Mouse (Mus musculus) heart, adult 2 months (tissue): ENCODE data around the gene Serpinf2. TPM values are rescaled to one million over a fixed set of nuclear protein-coding genes. Genes with fewer than 3 reads are reported as not detected.

ENCODE experiments used
- DNase-seq, 2 experiments: peaks; one replicate each; pipeline ENCODE4 v3.0.0; 2021
- H3K27ac ChIP-seq: fragments of 200-600 bp; 2 replicates; pipeline ENCODE4 v1.8.1; 2022
- H3K27me3 ChIP-seq: fragments of 200-500 bp; 2 replicates; pipeline ENCODE4 v1.6.1; 2012; ENCODE audit warnings: mild to moderate bottlenecking, low read length, inconsistent platforms, mixed read lengths; ENCODE audit not compliant: control insufficient read depth, insufficient read depth
- H3K36me3 ChIP-seq: fragments of 200-500 bp; 2 replicates; pipeline ENCODE4 v1.6.1; 2012; ENCODE audit warnings: low read length, inconsistent platforms; ENCODE audit not compliant: control insufficient read depth, insufficient read depth
- H3K4me1 ChIP-seq: fragments of 200-500 bp; 2 replicates; pipeline ENCODE4 v1.6.1; 2011; ENCODE audit warnings: low read length; ENCODE audit not compliant: control insufficient read depth, insufficient read depth
- H3K4me3 ChIP-seq: fragments of 200-600 bp; 2 replicates; pipeline ENCODE4 v1.8.1; 2022
- H3K79me2 ChIP-seq: fragments of 200-500 bp; replicated peaks from 2 replicates; pipeline ENCODE4 v1.6.1; 2012; ENCODE audit warnings: mild to moderate bottlenecking, inconsistent platforms, low read length, moderate library complexity, mixed read lengths; ENCODE audit not compliant: control insufficient read depth, insufficient read depth
- H3K9ac ChIP-seq: fragments of 200-500 bp; 2 replicates; pipeline ENCODE4 v1.6.1; 2012; ENCODE audit warnings: low read depth, mild to moderate bottlenecking, control low read depth, inconsistent platforms, low read length, mixed read lengths
- CTCF ChIP-seq: fragments of 200-600 bp; IDR thresholded peaks from 2 replicates; pipeline ENCODE4 v1.8.1; 2022; ENCODE audit warnings: antibody characterized with exemption, mild to moderate bottlenecking, moderate library complexity
- EP300 ChIP-seq: fragments of 200-500 bp; IDR thresholded peaks from 2 replicates; pipeline ENCODE4 v1.6.1; 2011; ENCODE audit warnings: low read depth, low read length, control low read depth; ENCODE audit not compliant: insufficient read depth
- POLR2A ChIP-seq: fragments of 200-500 bp; IDR thresholded peaks from 2 replicates; pipeline ENCODE4 v1.6.1; 2011; ENCODE audit warnings: mild to moderate bottlenecking, low read depth, low read length, control low read depth; ENCODE audit not compliant: insufficient read depth
- WGBS: fragments of 180-500 bp; shearing (Covaris S2); methylation state at CpG from one replicate; pipeline ENCODE4 v1.1.7; 2018; 5-methylcytosine and 5-hydroxymethylcytosine counted together
- intact Hi-C: fragments of 180-260 bp; cut with DNase I; formaldehyde crosslinking; loops from one replicate; pipeline ENCODE4 v1.15.1; 2025
- polyA plus RNA-seq: library from polyadenylated mRNA; depleted of rRNA; stranded (reverse); fragments of >200 nt; gene quantifications from 2 replicates; pipeline ENCODE4 v1.2.3, GENCODE M21; 2012
- total RNA-seq, 2 experiments: library from RNA; stranded (reverse); gene quantifications; 2 replicates each; pipeline ENCODE4 v1.2.3; 2021

Serpinf2 gene
- total and polyA plus RNA-seq, 3 experiments = 0.18 TPM; not detected in 2

- Histone ChIP-seq H3K4me1 (peaks cover 20% of the 10 kb centered on the region), H3K27ac (peak within 1 kb of the TSS; percentile 97), H3K36me3 (peaks cover 26% of the 10 kb centered on the region), H3K79me2 (no peaks in the 10 kb centered on the region), H3K9ac (peak within 1 kb of the TSS; percentile 82), H3K4me3 (peak within 1 kb of the TSS; percentile 84), H3K27me3 (no peaks in the 10 kb centered on the region)
- intact Hi-C loops = loop anchor here (2.0 to 5.0 kb wide), 3 partner anchors 50 to 629 kb away; partner anchors contain the start of genes Mnt and Rilp
- under 1% methylated on average over 46 of the region's 46 CpGs for WGBS
- peak; percentile 97 to 100 for DNase-seq
- TF ChIP-seq EP300 (peak; percentile 88), POLR2A (peak; percentile 99), CTCF (no peak)
These were observed 21.7 kb upstream of the Serpinf2 start, which contains the start of gene Tlcd2 for GRCm38 (mm10) chr11:75460844-75461742. TSS of gene Tlcd2 (plus strand) at chr11:75461715.

DNA sequence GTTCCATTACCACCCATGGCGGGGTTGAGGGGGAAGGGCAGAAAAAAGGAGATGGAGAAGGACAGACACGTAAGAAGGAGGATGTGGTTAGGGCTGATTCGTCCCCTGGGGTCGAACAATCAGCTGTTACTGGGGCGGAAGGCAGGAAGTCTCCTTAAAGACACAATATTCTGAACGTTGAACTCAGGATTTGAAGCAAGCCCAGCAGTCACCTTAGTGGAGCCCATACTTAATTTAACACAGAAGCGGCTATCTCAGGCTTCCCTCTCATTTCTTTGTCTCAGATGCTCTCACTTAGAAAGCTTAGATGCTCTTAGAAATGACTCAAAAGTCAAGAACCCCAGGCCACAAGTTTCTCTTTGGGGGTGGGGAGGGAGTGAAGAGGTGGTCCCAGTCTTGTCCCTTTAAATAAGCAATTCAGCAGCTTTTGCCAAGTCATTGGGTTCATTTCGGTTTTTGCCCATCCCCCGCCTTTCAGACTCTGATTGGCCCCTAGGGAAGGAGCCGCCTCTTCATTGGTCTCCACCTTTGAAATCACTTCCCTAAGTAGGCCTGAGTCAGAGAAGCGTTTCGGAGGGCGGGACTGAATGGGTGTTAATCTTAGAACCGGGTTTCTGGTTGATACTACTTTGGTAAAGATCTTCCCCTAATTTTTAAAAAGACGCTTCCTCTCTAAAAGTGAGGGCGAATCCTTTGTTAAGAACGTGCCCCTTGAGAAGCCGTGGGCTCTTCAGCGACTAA, 20.9 kb upstream of the Serpinf2 start:
- DNase-seq = peak; percentile 85 to 92
- 3% methylated on average over 19 of the region's 19 CpGs for WGBS
- Histone ChIP-seq H3K9ac (peak overlapping the region; percentile 55), H3K27me3 (no peaks in the 10 kb centered on the region), H3K4me3 (peak overlapping the region; percentile 60), H3K4me1 (peaks cover 20% of the 10 kb centered on the region), H3K27ac (peak overlapping the region; percentile 97), H3K79me2 (no peaks in the 10 kb centered on the region), H3K36me3 (peaks cover 18% of the 10 kb centered on the region)
- TF ChIP-seq POLR2A = peak; percentile 72
- no peak for TF ChIP-seq CTCF
- 0 out of 2 replicates have a peak, but pooled peaks have one; percentile 66 for TF ChIP-seq EP300
- intact Hi-C loops = loop anchor here (2.0 to 5.0 kb wide), 3 partner anchors 51 to 628 kb away; partner anchors contain the start of genes Mnt and Rilp

GRCm38 (mm10) chr11:75459751-75460102, 20.3 kb upstream of the Serpinf2 start:
- H3K9ac ChIP-seq = peak overlapping the region; percentile 5; the same call in 1 of the 2 replicates
- H3K4me3 ChIP-seq = peak overlapping the region; percentile 60; the same call in 1 of the 2 replicates
- peaks cover 22% of the 10 kb centered on the region for H3K4me1 ChIP-seq
- WGBS = 13% methylated on average over 5 of the region's 5 CpGs
- peaks cover 14% of the 10 kb centered on the region for H3K36me3 ChIP-seq
- no peaks in the 10 kb centered on the region for H3K79me2 ChIP-seq
- intact Hi-C loops = loop anchor here (2.0 to 5.0 kb wide), 3 partner anchors 51 to 627 kb away; partner anchors contain the start of genes Mnt and Rilp
- TF ChIP-seq POLR2A (no peak), CTCF (no peak), EP300 (no peak)
- H3K27ac ChIP-seq = peak overlapping the region; percentile 97
- H3K27me3 ChIP-seq = no peaks in the 10 kb centered on the region
- no peak for DNase-seq

GRCm38 (mm10) chr11:75459141-75459711, 19.8 kb upstream of the Serpinf2 start:
- H3K79me2 ChIP-seq = no peaks in the 10 kb centered on the region
- no peaks in the 10 kb centered on the region for H3K27me3 ChIP-seq
- no peak overlapping the region for H3K9ac ChIP-seq
- H3K36me3 ChIP-seq = peaks cover 10% of the 10 kb centered on the region
- DNase-seq = peak; percentile 61 to 67
- H3K4me3 ChIP-seq = no peak overlapping the region
- 8% methylated on average over 5 of the region's 5 CpGs for WGBS
- TF ChIP-seq POLR2A = no peak
- TF ChIP-seq EP300 = 0 out of 2 replicates have a peak, but pooled peaks have one; percentile 44
- TF ChIP-seq CTCF = no peak
- peaks cover 21% of the 10 kb centered on the region for H3K4me1 ChIP-seq
- peak overlapping the region; percentile 97 for H3K27ac ChIP-seq
- intact Hi-C loops = no loop called here

GRCm38 (mm10) chr11:75458628-75459041, 19.2 kb upstream of the Serpinf2 start:
- Histone ChIP-seq H3K27ac (peak overlapping the region; percentile 97), H3K9ac (no peak overlapping the region), H3K36me3 (peaks cover 8% of the 10 kb centered on the region), H3K4me3 (no peak overlapping the region), H3K27me3 (no peaks in the 10 kb centered on the region), H3K79me2 (no peaks in the 10 kb centered on the region), H3K4me1 (peaks cover 23% of the 10 kb centered on the region)
- DNase-seq = peak; percentile 40 to 65
- 22% methylated on average over 8 of the region's 8 CpGs for WGBS
- TF ChIP-seq EP300 (0 out of 2 replicates have a peak, but pooled peaks have one; percentile 13), CTCF (no peak)
- intact Hi-C loops = no loop called here
